Mouse (Mus musculus): ENCODE results near the gene Abhd8.
A peak's percentile ranks its signal among the peaks of the same experiment; 100 is the strongest.

The Abhd8 gene

GRCm38 (mm10) chr8:71477196-71477845, 13.9 kb upstream of the Abhd8 start:
- DNase-seq: peak; percentile 52

GRCm38 (mm10) chr8:71476099-71476940, 12.9 kb upstream of the Abhd8 start:
- DNase-seq: peak; percentile 93

GRCm38 (mm10) chr8:71475702-71476075, 12.2 kb upstream of the Abhd8 start:
- DNase-seq: no peak

GRCm38 (mm10) chr8:71474785-71475701, 11.6 kb upstream of the Abhd8 start:
- no peak for DNase-seq

GRCm38 (mm10) chr8:71474344-71474743, 10.9 kb upstream of the Abhd8 start:
- DNase-seq: no peak

- DNase-seq: no peak
These were observed 9.3 kb upstream of the Abhd8 start for GRCm38 (mm10) chr8:71472601-71473386.

GRCm38 (mm10) chr8:71471861-71472260, 8.4 kb upstream of the Abhd8 start:
- no peak for DNase-seq

- no peak for DNase-seq
These were observed 7.4 kb upstream of the Abhd8 start for GRCm38 (mm10) chr8:71470913-71471255.

- DNase-seq: no peak
These were observed 6.9 kb upstream of the Abhd8 start for GRCm38 (mm10) chr8:71470146-71470912.

- DNase-seq: peak; percentile 81
These were observed 6.0 kb upstream of the Abhd8 start for GRCm38 (mm10) chr8:71469411-71469810.

GRCm38 (mm10) chr8:71468916-71469315, 5.5 kb upstream of the Abhd8 start, which contains the start of gene Dda1:
Gene Dda1, plus strand, starts transcription at chr8:71469199.
- peak; percentile 100 for DNase-seq

- no peak for DNase-seq
These were observed 4.5 kb upstream of the Abhd8 start for GRCm38 (mm10) chr8:71468001-71468400.

GRCm38 (mm10) chr8:71467201-71467600, 3.7 kb upstream of the Abhd8 start:
- no peak for DNase-seq

- no peak for DNase-seq
These were observed 2.7 kb upstream of the Abhd8 start for GRCm38 (mm10) chr8:71466198-71466597.

- no peak for DNase-seq
These were observed 2.3 kb upstream of the Abhd8 start for GRCm38 (mm10) chr8:71465733-71466132.

GRCm38 (mm10) chr8:71464513-71465500, 1.4 kb upstream of the Abhd8 start, which contains the start of gene Mrpl34:
Gene Mrpl34, plus strand, starts transcription at chr8:71464959.
- DNase-seq: peak; percentile 98

- DNase-seq: peak; percentile 60
These were observed 669 bp downstream of the Abhd8 start for GRCm38 (mm10) chr8:71462786-71463185.

- DNase-seq: no peak
These were observed 1.3 kb downstream of the Abhd8 start for GRCm38 (mm10) chr8:71462191-71462590.

GRCm38 (mm10) chr8:71461152-71461840, 2.2 kb downstream of the Abhd8 start:
- no peak for DNase-seq

- no peak for DNase-seq
These were observed 2.7 kb downstream of the Abhd8 start for GRCm38 (mm10) chr8:71460716-71461115.

Measured in embryo, embryonic 11 days (tissue).